Mouse (Mus musculus): ENCODE results near the gene Acp2.

Gene Acp2

GRCm38 (mm10) chr2:91255661-91256150, 53.0 kb downstream of the Acp2 start, which contains the start of gene Pacsin3:
Gene Pacsin3 (plus strand): TSS chr2:91255954.
- in situ Hi-C loops (cut with MboI; ENCODE audit: low sequenced_read_pairs): no loop called here

DNA sequence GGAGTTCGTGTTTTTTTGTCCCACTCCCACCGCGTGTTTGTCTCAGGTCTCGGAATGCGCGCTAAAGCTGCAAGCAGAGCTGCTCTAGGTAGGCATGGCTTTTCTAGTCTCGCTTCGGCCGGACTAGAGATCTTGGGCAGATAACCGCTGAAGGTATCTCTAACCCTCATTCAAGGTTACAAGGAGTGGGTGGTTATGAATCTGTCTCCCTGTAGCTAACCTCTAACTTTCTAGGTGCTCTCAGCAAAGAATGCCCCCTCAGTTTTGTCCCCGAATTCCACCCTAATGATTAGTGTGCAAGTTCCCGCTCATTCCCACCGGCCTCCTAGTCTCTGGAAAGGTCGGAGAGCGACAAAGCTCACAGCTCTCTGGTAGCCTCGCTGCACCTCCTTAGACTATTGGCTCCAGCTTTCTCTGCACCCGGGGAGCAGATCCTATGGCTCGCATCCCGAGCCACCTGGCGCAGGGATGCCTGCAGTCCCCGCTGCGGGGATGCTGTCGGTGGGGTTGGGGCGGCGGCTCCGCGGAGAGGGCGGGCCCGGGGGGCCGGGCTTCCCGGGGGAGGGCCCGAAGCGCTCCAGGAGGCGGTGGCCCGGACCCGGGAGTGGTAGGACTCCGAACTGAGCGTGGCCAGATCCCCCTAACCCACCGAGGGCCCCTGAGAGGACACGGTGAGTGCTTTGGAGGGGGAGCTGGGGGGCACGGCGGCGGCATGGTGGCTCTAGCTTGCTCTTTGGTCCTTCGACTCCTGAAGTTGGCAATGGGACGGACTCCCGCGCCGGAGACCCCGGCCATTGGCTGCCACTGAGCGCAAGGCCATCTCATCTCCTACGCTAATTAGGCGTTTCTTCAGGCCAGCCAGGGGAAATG, 53.8 kb downstream of the Acp2 start:
- in situ Hi-C loops (cut with MboI; ENCODE audit: low sequenced_read_pairs): no loop called here

DNA sequence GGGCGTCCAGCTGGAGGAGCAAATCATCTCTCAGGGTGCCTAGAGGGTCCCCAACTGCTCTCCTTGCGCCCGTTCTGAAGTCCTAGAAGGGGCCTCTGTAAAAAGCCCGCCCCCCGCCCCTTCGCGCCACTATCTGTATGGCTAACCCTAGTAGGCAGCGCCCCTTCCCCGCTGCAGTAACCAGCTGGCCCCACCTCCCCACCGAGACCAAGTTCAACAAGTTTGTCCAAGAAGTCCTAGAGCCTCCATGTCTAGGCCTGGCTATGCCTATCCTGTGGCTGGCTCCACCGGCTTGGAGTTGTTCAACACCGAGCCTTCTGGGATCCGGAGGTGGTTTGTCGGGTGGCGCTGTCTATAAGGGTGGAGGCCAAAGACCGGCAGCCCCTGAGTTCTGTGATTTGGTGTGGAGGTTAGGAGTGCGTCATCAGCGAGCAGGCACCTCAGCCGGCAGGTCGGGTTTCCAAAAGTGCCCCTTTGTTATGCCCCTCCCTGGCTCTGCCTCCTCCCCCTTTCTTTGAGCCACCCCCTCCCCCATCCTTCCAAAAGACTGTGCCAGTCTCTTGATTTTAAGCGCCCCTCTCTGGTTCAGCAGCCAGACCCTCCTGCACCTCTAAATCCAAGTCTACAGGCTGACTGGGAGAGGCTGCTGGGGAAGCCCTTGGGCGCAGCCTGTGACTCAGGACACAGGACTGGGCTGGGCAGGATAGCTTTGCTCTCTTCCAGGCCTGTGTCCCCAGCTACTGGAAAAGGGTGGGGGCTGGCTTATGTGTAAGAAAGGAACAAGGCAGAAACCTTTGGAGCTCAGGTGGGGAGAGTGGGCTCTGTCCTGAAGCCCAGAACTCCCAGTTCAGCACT, 54.7 kb downstream of the Acp2 start:
- in situ Hi-C loops (cut with MboI; ENCODE audit: low sequenced_read_pairs): no loop called here

- in situ Hi-C loops (cut with MboI; ENCODE audit: low sequenced_read_pairs): no loop called here
These were observed 55.4 kb downstream of the Acp2 start for GRCm38 (mm10) chr2:91258054-91258453.

GRCm38 (mm10) chr2:91258830-91259229, 56.1 kb downstream of the Acp2 start:
- in situ Hi-C loops (cut with MboI; ENCODE audit: low sequenced_read_pairs): no loop called here

DNA sequence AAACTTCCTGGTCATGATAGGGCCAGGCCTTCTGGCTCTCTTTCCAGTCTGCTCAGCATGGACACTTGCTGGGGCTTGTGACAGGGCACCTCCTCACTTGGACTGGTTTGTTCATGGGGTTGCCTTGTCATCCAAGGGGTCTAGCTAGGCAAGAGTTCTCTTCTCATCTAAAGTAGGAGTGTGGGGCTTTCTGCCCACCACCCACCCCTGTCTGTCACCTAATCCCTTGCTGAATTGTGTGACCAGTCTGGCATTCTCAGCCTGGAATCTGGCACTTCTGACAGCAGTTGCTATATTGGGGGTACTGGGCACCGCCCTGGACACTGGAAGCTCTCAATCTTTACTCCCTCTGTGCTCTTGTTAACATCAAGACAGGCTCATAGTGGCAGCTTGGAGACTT, 56.8 kb downstream of the Acp2 start:
- in situ Hi-C loops (cut with MboI; ENCODE audit: low sequenced_read_pairs): no loop called here

All from CH12F3 (cell line).